Mouse (Mus musculus): ENCODE results near the gene Ust.

Gene Ust

DNA sequence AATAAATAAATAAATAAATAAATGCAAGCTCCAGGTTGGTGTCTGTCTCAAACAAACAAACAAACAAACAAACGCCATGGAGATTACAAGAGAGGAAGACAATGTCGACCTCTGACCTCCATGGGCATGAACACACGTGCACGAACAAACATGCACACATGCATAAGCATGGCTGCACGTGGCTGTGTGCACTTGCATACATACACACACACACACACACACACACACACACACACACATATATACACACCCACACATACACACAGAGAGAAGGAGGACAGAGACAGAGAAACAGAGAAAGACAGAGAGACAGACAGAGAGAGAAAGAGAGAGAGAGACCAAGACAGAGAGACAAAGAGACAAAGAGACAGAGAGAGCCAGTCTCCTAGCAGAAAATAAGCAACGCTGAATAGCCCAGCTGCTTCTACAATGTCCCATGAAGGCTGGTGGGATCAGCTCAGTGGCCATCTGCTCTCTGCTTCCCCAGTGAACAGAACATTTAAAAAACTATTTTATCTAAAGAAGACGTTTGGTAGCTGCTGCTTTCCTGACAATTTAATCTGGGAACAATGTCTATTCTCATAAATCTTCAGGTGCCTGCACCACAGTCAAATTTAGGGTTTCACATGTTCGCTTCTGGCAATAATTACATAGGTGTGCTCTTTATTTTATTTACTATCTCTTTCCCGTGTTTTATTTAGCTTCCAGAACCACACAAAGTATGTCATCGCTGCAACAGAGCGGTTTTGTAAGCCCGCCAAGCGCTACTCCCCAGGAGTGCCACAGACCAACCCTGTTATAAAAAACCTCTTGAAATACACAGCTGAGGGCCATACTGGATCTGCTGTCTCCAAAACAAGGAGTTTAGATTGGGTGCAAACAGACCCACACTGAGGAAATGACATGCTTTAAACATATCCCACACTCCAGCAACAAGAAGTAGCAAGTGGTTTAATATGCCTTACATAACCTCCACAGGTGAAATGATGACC lies 89.5 kb downstream of the Ust start:
- DNase-seq (ENCODE audit: low spot score in 2 of 2) = peak in 1 of 2 experiments; percentile 30

DNA sequence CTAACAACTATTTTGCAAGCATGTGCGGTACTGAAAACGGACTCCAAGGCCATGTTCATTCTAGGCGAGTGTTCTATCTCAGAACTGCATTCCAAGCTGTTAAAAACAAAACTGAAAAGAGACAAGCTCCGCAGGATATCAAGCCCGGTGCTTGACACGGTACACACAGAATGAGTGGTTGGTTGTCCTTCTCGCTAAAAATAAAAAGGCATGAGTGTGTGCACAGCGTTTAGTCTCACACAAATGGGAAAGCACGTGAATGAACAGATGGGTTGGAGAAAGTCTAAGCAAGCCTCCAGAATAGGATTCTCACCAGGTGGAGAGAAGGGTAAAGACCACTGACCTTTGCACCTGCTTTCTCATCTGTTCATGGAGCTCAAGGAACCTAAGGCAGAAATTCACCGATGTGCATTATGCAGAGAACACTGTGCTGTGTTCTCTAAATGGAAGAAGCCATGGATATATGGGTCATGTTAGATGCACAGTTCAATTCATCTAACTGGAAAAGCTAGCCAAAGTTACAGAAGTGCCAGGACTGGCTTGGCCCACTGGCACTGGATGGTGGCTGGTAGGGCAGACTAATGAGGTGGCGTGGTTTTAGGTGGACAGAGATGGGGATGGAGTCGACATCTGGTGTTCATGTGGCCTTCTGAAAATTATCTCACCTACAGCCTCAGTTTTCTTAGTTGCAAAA lies 90.8 kb downstream of the Ust start:
- no peak for DNase-seq (ENCODE audit: low spot score in 2 of 2)

DNA sequence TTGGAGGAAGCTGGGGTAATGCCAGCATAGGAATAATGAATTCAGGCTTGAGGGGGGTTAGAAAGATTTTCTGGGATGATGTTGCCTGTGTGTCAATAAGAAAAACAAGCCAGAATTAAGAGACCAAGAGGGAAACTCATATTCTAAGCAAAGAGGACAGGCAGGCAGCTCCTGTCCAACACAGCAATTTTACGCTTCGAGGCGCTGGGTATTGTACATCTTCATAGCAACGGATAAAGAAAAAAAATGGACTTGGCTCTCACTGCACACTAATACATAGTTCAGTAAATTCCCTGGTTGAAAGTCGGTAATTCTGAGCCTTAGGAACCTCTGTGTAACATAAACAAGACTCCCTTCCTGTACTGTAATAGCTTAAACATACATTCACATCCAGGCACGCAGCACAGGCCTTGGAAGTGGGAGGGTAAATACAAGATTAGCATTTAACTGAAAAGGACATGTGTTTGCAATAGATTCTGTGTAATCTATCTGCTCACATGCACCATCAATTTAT lies 99.1 kb downstream of the Ust start:
- no peak for DNase-seq (ENCODE audit: low spot score in 2 of 2)

DNA sequence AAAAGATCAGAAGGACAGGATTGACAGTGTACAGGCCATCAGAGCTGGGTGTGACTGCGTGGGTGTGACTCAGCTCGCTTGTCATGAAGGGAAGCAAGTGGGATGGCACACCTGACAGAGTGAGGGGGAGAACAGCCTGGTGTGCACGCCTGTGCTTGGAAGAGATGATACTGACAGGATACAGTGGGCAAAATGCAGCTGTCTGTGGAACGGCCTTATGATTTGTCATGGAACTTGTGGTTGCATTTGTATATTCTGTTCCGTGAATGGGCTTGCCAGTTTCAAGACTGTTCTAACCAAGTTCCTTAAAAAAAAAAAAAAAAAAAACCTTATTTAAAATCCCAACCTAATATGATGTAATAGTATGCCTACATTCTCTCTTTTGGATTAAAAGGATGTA lies 103.2 kb downstream of the Ust start:
- DNase-seq (ENCODE audit: low spot score in 2 of 2) = no peak

DNA sequence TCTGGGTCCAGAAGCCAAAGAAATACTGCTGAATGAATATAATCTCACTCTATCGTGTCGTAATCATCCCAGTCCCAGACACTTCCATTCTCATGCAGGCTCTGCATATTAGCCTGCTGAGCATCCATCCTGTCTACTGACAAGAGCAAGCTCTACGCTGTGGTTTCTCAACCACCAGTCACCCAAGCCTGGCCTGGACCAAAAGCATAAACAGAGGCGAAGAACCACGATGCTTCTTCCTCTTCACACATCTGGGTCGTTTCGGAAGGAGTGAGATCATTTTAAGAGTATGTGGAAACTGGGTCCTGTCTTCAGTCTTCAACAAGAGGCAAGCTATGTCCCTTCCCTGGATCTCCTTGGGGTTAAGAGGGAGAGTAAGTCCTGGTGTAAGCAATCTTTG lies 103.6 kb downstream of the Ust start:
- no peak for DNase-seq (ENCODE audit: low spot score in 2 of 2)

DNA sequence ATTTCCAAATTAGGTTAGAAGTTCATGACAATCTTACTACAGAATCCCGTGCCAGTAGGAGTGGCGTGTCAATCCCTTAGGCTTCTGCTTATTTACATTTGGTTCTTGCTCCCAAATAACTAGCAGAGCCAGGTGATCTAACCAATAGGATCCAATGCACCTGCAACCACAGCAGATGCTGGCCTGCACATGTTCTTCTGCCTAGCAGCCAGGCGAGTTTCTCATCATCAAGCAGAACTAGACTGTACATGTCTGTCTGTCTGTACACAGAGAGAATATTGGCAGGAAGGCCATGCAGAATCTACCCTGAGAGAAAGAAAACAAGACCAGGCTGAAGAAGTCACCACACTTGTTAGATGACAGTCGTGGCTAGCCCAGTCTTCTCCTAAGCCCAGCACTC lies 113.5 kb downstream of the Ust start:
- DNase-seq (ENCODE audit: low spot score in 2 of 2) = no peak

DNA sequence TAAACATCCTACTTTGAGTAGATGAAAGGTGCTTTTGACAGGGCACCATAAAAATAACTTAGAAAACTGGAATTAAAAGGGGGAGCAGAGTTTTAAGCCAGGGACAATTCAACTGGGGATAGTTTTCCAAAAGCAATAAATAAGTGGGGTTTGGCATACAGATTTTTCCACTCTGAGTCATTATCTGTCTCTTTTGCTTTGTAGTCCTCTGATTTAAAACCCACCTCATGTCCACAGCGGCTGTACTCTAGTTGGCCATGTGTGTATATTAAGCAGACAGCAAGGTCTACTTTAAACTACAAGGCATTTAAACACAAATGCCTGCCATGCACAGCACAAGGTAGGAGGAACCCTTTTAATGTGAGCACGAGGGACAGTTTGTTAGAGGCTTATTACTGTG lies 126.4 kb downstream of the Ust start:
- no peak for DNase-seq (ENCODE audit: low spot score in 2 of 2)

DNA sequence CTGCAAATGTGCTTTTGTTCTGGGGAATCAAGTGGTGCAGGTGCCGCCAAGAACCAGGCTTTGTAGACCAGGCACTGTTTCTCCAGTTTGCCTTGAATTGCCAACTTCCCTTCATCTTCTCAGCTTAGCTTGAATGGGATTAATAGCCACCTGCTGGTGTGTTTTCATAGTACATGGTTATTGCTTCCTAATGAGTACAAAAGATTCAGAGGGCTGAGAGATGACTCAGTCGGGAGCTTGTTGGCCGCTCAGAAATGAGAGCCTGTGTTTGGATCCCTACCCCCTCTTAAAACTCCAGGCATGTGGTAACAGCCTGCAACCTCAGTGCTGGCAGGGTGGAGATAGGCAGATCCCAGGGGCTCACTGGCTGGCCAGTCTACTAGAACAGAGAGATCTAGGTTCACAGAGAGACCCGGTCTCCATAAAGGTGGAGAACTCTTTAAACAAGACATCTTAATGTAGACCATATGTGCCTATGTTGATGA lies 127.3 kb downstream of the Ust start:
- peak; percentile 10 to 15 for DNase-seq (ENCODE audit: low spot score in 2 of 2)

DNA sequence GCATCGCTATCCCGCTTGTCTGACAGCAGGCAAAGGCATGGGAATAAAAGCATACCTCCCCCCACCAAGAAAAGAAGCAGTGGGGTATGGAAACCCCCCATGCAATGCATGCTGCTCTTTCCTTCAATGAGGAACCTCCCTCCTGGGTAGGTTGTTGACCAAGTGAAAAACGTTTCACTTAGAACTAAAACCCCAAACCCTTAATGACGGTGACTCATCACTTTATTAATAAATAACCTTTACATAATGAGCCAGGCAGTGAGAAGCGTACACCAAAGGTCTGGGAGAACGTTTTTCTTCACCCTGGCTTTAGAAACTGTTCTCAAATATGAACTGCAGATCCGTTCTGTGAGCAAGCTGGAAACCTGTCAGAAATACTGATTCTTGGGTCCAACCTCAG lies 130.4 kb downstream of the Ust start:
- DNase-seq (ENCODE audit: low spot score in 2 of 2) = no peak

DNA sequence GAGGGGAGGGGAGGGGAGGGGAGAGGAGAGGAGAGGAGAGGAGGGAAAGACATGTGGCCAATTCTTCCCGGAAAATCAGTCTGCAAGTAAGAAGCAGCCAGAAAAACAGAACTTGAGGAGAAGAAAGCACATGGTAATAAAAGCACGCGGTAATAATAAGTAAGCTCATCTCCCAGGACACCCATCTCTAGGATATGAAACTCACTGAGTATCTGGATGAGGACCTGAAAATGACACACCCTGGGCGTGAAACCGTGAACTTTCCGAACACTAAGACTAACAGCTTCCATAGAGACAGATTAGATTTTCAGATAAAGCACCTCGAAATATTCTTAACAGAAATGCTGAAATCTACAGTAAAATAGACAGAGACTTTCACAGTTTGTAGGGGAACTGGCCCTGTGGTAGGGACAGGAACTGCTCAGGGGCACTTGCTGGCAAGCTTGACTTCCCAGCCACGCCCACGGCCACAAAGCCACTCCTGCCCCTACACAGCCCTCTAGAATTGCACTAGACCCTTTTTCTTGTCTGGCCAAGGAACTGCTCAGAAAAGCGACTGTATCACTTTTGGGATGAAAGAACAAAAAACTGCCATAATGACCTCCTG lies 148.6 kb downstream of the Ust start:
- DNase-seq (ENCODE audit: low spot score in 2 of 2) = no peak

DNA sequence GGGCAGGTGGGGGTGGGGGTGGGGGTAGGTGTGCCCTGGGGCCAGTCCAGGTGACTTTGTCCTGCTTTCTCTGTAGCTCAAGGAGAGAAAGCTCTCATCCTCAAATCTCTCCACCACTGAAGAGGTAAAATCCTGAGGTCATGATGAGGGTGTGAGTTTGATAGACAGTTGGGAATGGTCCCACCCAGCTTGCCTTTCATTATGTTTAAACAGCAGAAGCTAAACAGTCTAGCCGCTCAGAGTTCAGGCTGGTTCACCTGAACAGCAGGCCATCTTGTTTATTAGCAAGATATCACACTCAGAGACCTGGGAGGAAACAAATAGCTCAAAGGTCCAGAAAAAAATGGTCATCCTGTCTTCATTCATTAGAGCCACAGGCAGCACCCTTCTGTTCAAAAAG lies 152.8 kb downstream of the Ust start:
- no peak for DNase-seq (ENCODE audit: low spot score in 2 of 2)

DNA sequence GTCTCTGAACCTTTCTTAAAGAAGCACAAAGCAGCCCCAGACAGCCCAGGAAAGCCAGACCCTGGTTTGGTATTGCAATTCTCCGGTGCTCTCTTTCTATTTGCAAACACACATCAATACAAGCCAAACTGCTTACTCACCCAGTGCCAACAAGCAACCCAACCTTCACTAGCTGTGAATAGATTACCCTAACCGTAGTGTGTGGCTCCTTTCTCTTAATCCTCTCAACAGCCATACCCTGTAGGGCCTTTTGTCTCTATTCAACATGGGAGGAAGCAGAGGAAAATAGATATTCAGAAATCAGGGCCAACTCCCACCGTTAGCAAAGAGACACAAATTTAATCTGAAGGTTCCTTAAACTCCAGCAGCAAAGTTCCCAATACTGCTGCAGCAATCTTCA lies 154.4 kb downstream of the Ust start:
- DNase-seq (ENCODE audit: low spot score in 2 of 2) = no peak

DNA sequence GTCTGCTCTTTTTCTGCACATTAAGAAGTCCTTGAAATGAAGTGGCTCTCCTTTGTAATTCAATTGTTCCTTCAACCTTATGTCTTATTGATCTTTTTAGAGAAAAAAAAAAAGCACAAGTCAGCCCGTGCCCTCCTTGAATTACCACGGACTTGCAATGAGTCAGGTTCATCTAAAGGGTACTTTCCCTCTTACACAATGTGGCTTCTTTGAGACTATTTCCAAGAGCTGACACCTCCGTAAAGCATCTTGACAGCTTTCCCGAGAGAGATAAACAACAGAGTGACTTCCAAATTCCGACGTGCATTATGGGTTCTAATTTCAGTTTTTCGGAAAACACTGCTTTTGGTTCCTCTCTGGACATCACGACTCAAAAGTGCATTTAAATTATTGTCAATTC lies 155.3 kb downstream of the Ust start:
- DNase-seq (ENCODE audit: low spot score in 2 of 2) = no peak

DNA sequence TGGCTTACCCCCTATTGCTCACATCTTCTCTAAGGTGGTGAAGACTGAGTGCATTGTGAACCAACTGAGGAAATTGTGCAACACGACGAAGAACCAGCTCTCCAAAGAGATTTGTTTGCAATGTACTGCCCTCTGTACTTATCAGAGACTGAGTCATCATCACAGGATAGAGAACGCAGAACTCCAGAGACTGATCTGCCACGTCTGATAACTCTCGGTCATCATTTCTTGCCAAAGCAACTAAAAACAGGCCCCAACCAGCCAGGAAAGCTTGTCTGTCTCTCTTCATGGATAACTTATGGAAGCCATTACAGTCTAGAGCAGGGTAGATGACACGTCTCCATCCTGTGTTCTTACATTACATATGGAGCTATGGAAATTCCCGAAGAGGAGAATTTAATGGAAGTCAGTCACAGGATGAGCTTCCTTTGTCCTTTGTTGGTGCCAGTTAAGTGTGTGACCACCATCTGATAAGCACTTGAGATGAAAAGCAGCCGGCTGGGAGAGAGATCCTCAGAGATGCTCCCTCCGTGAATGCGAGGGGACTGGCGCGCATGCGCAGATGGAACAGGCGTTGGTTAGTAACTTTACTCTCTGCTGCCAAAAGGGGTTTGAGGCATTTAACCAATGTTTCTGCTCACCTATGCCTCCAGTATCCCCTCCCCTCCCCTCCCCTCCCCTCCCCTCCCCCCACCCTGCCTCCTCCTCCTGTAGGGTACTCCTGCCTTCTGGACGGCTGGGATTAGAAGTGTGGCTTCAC lies 160.2 kb downstream of the Ust start:
- DNase-seq (ENCODE audit: low spot score in 2 of 2) = no peak

DNA sequence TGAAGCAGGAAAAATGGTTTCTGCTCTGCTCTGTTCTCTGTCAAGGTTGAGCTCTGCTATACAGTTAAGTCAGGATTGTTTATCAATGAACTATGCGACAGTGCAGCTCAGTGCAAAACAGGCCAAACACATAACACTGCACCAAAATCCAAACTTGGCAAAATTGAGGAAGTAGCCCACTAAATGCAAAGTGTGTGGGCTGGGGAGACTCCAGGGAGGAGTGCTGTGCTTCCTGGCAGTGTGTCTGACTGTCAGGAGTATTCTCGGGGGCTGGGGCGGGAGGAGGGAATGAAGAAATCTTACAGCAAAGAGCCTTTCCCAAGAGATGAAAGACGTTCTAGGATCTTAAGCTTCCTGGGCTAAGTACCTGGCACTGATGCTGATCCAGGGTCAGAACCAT lies 165.1 kb downstream of the Ust start:
- peak in 1 of 2 experiments; percentile 11 for DNase-seq (ENCODE audit: low spot score in 2 of 2)

DNA sequence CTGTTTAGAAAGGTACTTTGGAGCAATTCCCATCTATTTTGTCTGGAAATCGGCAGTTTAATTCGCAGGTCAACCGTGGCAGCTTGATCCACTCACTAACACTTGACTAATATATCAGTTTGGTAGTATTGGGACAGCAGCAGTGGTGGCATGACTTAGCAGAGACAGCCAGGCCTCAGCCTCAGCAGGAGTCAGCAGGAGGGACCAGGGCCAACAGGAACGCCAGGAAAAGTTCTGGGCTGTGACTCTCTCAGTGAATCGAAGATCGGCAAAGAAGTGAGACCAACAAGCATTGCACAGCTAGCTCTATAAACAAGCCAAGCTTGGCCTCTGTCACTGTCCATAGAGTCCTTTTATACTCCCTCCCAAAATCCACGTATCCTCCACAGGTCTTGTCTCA lies 168.0 kb downstream of the Ust start:
- DNase-seq (ENCODE audit: low spot score in 2 of 2) = no peak

DNA sequence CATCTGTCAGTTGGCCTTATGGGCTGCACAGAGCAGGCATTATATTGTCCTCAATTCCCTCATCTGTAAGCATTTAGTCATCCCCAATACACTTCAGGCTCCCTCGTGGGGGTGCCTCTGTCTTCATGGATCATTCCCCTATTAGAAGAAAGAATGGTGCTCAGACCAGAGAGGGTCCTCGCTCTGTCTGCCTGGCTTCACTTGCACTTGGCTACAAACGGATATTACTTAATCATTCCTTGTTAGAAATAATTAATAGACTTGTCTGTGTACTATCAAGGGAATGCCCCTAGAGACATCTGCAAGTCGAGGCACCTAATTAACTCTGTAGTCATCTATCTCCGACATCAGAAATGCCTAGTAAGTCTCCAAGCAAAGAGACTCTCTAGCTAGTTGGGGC lies 171.1 kb downstream of the Ust start:
- no peak for DNase-seq (ENCODE audit: low spot score in 2 of 2)

DNA sequence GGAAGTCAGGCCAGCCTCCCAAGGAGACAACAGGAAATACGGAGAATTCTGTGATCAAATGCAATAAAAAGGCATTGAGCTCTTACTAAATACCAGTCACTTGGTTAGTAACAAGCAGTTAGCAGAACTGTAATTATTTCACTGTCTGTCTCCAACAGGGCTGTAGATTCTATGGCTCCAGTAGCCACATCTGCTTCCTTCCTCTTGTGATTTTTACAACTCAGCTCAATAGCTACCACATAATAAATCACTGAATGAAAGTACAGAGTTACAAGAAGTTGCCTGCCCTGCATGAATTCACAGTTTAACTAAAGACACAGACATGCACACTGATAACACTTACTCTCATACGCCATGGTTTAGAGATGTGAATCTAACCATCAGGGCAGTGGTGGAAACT lies 176.1 kb downstream of the Ust start:
- no peak for DNase-seq (ENCODE audit: low spot score in 2 of 2)

DNA sequence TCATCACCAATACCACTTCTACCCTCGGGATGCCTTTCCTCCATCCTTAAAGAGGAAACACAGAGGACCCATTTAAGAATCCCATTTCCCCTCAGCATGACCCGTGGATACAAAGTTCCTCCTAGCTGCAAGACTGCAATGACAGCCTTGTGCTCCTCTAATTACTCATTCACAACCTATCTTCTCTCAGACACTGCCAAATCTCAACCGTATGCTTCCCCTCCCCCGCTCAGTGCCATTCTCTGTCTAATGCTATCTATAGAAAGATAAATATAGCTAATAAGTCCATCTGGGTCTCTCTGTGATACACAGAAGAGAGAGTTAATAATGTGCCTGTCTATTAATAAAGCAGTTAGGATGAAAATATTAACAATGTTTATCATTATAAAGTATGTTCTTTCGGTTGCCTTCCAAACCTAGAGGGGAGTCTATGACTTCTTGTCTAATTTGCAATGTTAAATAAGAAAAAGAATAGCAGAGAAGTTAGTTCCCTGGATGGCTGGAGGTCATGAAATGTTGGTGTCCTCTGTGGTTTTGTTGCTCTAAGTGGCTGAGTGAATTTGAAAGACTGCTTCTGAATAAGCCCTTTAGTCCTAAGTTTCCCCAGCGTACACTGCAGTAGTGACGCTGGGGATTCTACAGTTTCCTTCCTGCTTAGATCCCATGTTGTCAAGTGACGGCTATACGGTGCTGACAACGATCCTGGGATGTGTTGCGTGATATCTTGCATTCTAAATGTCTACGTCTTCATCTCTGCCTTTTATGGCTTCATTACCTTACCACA lies 178.8 kb downstream of the Ust start:
- peak in 1 of 2 experiments; percentile 32 for DNase-seq (ENCODE audit: low spot score in 2 of 2)

DNA sequence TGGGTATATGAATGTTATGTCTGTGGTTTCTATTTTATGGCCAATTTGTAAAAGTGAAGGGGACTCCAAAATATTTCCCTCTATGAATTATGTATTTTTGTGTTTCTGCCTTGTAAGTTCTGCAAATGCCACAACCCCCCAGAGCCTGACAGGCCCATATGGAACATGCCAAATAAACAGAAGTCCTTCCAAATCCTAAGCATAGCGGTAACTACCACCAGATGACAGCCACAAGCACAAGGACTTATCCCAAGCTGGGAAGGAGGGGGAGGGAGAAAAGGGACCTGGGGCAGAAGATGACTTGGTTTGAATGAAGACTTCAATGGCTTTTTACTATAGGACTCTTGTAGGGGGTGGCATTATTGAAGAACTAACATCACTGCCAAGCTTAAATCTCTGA lies 182.0 kb downstream of the Ust start:
- no peak for DNase-seq (ENCODE audit: low spot score in 2 of 2)

DNA sequence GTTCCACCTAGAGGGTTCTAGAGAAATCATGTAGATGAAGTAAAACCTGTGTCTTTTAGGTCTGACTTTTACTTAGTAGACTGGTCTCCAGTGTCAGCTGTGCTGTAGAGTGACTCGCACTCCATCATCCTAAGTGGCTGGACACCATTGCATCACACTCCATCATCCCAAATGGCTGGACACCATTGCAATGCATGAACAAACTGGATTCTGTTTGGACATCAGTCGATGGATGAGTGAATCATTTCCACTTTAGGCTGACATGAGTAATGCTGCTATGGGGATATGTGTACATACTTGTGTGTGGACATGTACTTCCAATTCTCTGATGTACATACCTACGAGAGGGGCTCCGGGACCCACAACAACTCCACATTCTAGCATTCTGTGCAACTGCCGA lies 187.7 kb downstream of the Ust start:
- DNase-seq (ENCODE audit: low spot score in 2 of 2) = no peak

All from right cerebral cortex, adult 2 months (tissue).